Mouse (Mus musculus): Measurements from ENCODE around the gene Rsl24d1.
"Not testable (repeated sequence)": the region's sequence is repeated elsewhere in the genome, so short reads cannot be mapped to it uniquely, and the experiment has no call there.

Gene Rsl24d1

GRCm38 (mm10) chr9:73112919-73113906 is at the start of gene Rsl24d1:
TSS of gene Rsl24d1 (plus strand) at chr9:73113426.
- peak; percentile 88 to 90 for DNase-seq

- no peak for DNase-seq
Observed at GRCm38 (mm10) chr9:73063621-73064290, 49.5 kb upstream of the Rsl24d1 start.

- DNase-seq, result no peak
Observed at GRCm38 (mm10) chr9:73067086-73067485, 46.1 kb upstream of the Rsl24d1 start.

GRCm38 (mm10) chr9:73068230-73068679 is 45.0 kb upstream of the Rsl24d1 start:
- peak; percentile 68 to 82 for DNase-seq

GRCm38 (mm10) chr9:73068688-73069087 is 44.5 kb upstream of the Rsl24d1 start:
- no peak for DNase-seq

GRCm38 (mm10) chr9:73070971-73071659 is 42.1 kb upstream of the Rsl24d1 start:
- no peak for DNase-seq

GRCm38 (mm10) chr9:73072426-73072825 is 40.8 kb upstream of the Rsl24d1 start:
- DNase-seq, result no peak

GRCm38 (mm10) chr9:73073169-73073568 is 40.1 kb upstream of the Rsl24d1 start:
- DNase-seq, result no peak

- not testable (repeated sequence) for DNase-seq
Observed at GRCm38 (mm10) chr9:73079349-73079748, 33.9 kb upstream of the Rsl24d1 start.

GRCm38 (mm10) chr9:73079801-73080325 is 33.4 kb upstream of the Rsl24d1 start:
- DNase-seq, result no peak

- DNase-seq, result no peak
Observed at GRCm38 (mm10) chr9:73082291-73083000, 30.8 kb upstream of the Rsl24d1 start.

- DNase-seq, result no peak
Observed at GRCm38 (mm10) chr9:73083956-73084355, 29.3 kb upstream of the Rsl24d1 start.

GRCm38 (mm10) chr9:73085845-73086244 is 27.4 kb upstream of the Rsl24d1 start:
- DNase-seq, result no peak

- DNase-seq, result no peak
Observed at GRCm38 (mm10) chr9:73087121-73087520, 26.1 kb upstream of the Rsl24d1 start.

- no peak for DNase-seq
Observed at GRCm38 (mm10) chr9:73087581-73087980, 25.6 kb upstream of the Rsl24d1 start.

GRCm38 (mm10) chr9:73089222-73089920 is 23.9 kb upstream of the Rsl24d1 start:
- DNase-seq, result no peak

GRCm38 (mm10) chr9:73090121-73090520 is 23.1 kb upstream of the Rsl24d1 start:
- no peak for DNase-seq

- DNase-seq, result peak; percentile 44 to 49
Observed at GRCm38 (mm10) chr9:73091747-73092146, 21.5 kb upstream of the Rsl24d1 start.

GRCm38 (mm10) chr9:73094580-73094979 is 18.6 kb upstream of the Rsl24d1 start:
- no peak for DNase-seq

GRCm38 (mm10) chr9:73097898-73098297 is 15.3 kb upstream of the Rsl24d1 start:
- no peak for DNase-seq

- DNase-seq, result no peak
Observed at GRCm38 (mm10) chr9:73101536-73101935, 11.7 kb upstream of the Rsl24d1 start, which contains the start of gene Khdc3. TSS of gene Khdc3 (plus strand) at chr9:73101836.

All from kidney, adult 8-10 months (tissue).